Mouse (Mus musculus): ENCODE data around the gene Unc50. TPM values are rescaled to one million over a fixed set of nuclear protein-coding genes. Genes with fewer than 3 reads are reported as not detected.

Unc50 gene
- 73.1 and 91.9 TPM in 2 replicates for polyA plus RNA-seq (2012; rRNA removed)

GRCm38 (mm10) chr1:37429366-37430296 lies at the start of gene Unc50, which contains the start of gene Coa5:
Gene Unc50 (plus strand): TSS chr1:37430139.
Gene Coa5 (minus strand): TSS chr1:37430103.

Other genes starting within 250 kb of the Unc50 start
- gene Cnga3, start 215.7 kb upstream of the Unc50 start, polyA plus RNA-seq (2012; rRNA removed), result 0.19 and 0.35 TPM in 2 replicates
- 15.0 and 20.1 TPM in 2 replicates for gene Inpp4a, start 130.3 kb upstream of the Unc50 start, polyA plus RNA-seq (2012; rRNA removed)
- 27.1 and 35.0 TPM in 2 replicates for gene Coa5, start within 50 bp of the Unc50 start, polyA plus RNA-seq (2012; rRNA removed)
- 54.9 and 56.8 TPM in 2 replicates for gene Mgat4a, start 110.9 kb downstream of the Unc50 start, polyA plus RNA-seq (2012; rRNA removed)